Mouse (Mus musculus): ENCODE measurements around the gene Emx1.
A peak's percentile ranks its signal among the peaks of the same experiment; 100 is the strongest.
"Not testable (repeated sequence)": the region's sequence is repeated elsewhere in the genome, so short reads cannot be mapped to it uniquely, and the experiment has no call there.

The Emx1 gene

DNA sequence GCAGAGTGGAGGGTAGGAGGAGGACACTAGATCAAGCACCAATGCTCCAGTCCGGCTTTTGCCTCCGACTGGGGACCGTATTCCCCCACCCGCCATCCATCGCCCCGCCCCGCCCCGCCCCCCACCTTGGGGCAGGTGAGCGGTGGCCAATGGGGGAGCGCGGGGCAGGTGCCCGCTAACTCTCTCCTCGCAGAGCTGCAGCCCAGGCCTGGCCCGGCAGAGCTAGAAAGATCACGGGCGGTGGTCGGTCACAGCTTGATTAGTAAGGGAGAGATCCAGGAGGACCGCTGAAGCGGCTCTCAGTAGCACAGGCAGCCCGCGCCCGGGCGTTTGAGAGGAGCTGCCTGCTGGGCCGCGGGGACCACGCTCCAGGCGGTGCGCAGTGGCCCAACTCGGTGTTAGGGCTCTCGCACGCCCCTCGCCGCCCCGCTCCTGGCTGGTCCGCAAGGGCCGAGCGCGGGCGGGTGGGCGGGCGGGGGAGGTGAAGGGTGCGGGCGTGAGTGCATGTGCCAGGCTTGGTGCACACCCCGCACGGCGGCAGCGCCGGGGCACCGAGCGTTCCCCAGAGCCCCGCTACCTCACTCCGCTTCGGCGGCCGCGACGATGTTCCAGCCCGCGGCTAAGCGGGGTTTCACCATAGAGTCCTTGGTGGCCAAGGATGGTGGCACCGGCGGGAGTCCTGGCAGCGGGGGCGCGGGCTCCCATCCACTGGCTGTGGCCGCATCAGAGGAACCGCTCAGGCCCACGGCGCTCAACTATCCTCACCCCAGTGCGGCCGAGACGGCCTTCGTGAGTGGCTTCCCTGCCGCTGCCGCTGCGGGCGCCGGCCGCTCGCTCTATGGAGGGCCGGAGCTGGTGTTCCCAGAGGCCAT lies at the start of gene Emx1:
Emx1 (plus strand) TSS at position 99 of the 872 bp plus-strand sequence.
- DNase-seq (ENCODE audit: low spot score in 2 of 2), result no peak

DNA sequence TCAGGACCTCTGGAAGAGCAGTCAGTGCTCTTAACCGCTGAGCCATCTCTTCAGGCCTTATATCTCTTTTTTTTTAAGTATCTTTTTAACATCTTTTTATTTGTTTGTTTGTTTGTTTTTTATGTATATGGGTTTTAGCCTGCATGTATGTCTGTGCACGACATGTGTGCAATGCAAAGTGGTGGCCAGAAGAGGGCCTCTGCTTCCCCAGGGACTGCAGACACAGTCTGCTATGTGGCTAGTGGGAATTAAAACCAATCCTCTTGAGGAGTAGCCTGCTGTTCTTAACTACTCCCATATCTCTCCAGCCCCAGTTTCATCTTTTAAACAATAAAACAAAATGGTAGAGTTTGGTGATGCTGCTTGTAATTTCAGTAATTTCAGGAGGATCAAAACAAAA lies 47.7 kb upstream of the Emx1 start:
- no peak for DNase-seq (ENCODE audit: low spot score in 2 of 2)

DNA sequence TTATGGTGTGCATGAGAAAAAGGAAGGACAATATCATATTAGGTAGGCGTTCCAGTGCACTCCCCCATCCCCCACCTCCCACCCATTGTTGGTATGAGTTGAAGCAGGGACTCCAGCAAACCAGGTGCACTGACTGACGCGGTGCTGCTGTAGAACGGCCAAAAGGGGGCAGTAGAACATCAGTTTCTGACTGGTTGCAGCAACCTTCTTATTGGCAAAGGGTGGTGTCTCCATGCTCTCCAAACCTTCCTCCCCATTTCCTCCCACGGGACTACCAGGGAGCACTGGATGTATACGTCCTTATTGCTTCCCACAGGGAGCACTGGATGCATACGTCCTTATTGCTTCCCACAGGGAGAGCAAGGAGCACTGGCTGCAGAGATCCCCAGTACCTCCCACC lies 46.2 kb upstream of the Emx1 start:
- not testable (repeated sequence) for DNase-seq (ENCODE audit: low spot score in 2 of 2)

GRCm38 (mm10) chr6:85144466-85144865 lies 42.8 kb upstream of the Emx1 start:
- DNase-seq (ENCODE audit: low spot score in 2 of 2), result no peak

DNA sequence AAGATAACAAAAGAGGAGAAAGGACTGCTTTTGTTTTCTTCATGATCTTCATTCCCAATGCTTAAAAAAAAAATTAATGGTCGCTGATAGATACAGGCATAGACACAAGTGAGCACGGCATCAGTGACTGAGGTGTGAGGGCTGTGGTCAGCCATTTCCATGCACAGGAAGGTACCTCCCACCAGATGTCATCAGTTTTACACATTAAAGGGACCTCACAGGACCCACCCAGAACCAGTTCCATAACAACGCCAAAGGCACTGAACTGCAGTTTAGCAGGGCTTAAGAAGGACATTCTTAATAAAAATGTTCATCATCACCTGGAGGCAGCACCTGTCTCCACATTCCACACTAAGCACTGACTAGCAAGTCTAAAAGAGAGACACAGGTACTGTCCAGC lies 39.6 kb upstream of the Emx1 start:
- no peak for DNase-seq (ENCODE audit: low spot score in 2 of 2)

DNA sequence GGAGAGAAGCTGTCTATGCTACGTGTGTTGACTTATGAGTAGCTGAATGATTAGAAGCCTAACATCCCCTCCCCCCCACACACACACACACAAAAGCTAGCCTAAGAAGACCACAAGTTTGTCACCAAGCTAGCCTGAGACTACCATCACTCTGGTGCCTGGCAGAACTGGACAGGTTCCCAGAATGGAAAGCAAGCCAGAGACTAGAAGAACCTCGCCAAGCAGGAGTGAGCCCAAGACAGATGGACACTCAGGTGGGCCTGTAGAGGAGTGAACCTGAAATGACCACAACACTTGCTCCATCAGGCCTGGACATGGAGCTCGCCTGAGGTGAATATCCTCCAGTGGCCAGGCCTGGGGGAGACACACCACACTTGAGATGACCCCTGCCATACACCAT lies 36.9 kb upstream of the Emx1 start:
- DNase-seq (ENCODE audit: low spot score in 2 of 2), result no peak

DNA sequence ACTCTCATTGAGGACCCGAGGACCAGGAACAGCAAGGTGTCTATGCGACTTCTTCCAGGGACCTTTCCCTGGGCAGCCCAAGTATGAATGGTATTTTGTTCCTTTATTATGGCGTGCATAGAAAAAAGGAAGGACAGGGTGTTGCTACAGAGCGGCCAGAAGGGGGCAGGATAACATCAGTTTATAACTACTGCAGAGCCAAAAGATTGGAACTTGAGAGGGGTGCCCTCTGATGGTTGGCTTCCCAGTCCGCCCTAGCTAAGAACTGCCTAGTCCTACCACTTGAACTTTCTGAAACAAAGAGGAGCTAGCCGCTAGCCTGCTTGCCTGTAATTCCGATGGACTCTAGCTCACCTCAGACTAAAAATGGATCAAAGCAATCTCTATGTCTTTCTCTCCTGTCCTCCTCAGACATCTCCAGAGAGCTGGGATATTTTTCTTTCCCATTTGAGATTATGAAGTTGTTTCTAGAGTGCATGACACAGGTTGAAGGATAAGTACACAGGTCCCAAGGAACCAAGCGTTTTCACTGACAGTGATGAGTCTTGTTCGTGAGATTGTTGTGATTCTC lies 33.2 kb upstream of the Emx1 start:
- peak; percentile 51 to 66 for DNase-seq (ENCODE audit: low spot score in 2 of 2)

GRCm38 (mm10) chr6:85154861-85155528 lies 32.2 kb upstream of the Emx1 start:
- DNase-seq (ENCODE audit: low spot score in 2 of 2), result peak; percentile 23 to 63

DNA sequence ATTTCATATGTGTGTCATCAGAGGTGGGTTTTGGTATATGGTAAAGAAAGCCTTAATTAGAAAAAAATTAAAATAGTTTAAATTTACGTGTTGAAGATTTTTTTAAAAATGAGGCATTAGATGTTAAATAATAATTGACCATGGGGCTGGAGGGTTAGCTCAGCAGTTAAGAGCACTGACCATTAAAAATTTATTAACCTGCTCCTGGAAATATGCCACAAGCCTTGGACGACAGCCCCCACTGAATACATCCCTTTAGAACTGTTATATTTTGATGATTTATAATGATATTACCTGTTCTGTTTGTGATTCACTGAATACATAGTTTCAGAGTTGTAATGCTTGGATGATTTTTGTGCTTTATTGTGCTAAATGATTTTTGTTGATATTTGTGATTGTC lies 30.7 kb upstream of the Emx1 start:
- DNase-seq (ENCODE audit: low spot score in 2 of 2), result not testable (repeated sequence)

GRCm38 (mm10) chr6:85158040-85158804 lies 29.0 kb upstream of the Emx1 start:
- not testable (repeated sequence) for DNase-seq (ENCODE audit: low spot score in 2 of 2)

- peak; percentile 27 to 64 for DNase-seq (ENCODE audit: low spot score in 2 of 2)
Measured at GRCm38 (mm10) chr6:85159092-85159760, 28.0 kb upstream of the Emx1 start.

DNA sequence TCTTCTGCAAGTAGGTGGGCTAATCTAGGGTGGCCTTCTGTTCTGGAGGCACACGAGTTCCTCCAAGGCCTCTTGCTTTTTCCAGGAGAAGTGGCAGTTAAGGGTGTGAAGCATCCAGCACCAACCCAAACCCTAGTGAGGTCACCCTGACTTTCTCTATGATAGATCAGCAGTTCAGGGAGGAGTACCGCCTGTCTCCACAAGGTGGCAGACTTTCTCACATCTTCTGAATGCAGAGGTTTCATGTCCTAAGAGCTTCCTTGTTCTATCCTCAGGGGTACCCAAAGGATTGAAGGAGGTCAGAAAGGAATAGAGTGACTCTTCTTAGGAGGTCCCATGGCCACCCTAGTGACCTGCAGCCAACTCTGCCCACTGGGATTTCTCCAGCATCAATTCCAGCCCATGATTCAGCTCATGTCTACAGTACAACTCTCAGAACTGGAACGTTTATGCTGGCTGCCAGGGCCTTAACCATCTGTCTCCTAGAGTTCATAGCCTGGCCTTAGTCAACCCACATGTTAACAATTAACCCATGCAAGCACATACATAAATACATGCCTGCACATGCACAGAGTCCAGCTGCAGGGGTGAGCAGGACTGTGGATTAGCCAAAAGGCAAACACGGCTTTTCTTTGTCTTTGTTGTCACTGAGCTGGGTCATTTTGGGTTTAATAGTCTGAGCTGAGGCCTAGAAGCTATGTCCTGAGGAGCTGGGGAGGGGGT lies 26.9 kb upstream of the Emx1 start:
- DNase-seq (ENCODE audit: low spot score in 2 of 2), result peak; percentile 54 to 82

- DNase-seq (ENCODE audit: low spot score in 2 of 2), result no peak
Measured at GRCm38 (mm10) chr6:85165440-85165921, 21.8 kb upstream of the Emx1 start.

GRCm38 (mm10) chr6:85179569-85179968 lies 7.7 kb upstream of the Emx1 start:
- no peak for DNase-seq (ENCODE audit: low spot score in 2 of 2)

DNA sequence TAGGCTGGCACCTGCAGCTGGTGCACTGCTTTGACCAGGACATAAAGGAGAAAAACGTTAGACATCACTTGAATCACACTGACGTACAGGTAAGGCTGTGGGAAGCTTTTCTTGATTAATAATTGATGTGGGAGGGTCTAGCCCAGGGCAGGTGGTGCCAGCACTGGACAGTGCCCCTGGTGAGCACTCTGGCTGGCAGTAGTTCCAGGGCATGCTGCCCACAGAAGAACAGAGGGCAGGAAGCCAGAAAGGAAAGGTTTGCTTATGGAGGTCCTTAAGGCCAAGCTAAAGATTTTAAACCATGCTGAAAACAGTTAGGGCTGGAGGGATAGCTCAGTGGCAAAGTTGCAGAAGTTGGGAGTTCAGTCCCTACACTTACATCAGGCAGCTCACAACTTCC lies 7.2 kb upstream of the Emx1 start:
- DNase-seq (ENCODE audit: low spot score in 2 of 2), result no peak

GRCm38 (mm10) chr6:85183951-85184350 lies 3.3 kb upstream of the Emx1 start:
- no peak for DNase-seq (ENCODE audit: low spot score in 2 of 2)

GRCm38 (mm10) chr6:85186033-85186743 lies 1.1 kb upstream of the Emx1 start:
- DNase-seq (ENCODE audit: low spot score in 2 of 2), result no peak

GRCm38 (mm10) chr6:85186744-85187059 lies 536 bp upstream of the Emx1 start:
- no peak for DNase-seq (ENCODE audit: low spot score in 2 of 2)

- DNase-seq (ENCODE audit: low spot score in 2 of 2), result no peak
Measured at GRCm38 (mm10) chr6:85188256-85189110, 1.2 kb downstream of the Emx1 start.
